Mouse (Mus musculus): Measurements from ENCODE around the gene Pck2. TPM values are rescaled to one million over a fixed set of nuclear protein-coding genes. Genes with fewer than 3 reads are reported as not detected.

Gene Pck2
- polyA plus RNA-seq, 1 experiment, result 87.9 TPM

DNA sequence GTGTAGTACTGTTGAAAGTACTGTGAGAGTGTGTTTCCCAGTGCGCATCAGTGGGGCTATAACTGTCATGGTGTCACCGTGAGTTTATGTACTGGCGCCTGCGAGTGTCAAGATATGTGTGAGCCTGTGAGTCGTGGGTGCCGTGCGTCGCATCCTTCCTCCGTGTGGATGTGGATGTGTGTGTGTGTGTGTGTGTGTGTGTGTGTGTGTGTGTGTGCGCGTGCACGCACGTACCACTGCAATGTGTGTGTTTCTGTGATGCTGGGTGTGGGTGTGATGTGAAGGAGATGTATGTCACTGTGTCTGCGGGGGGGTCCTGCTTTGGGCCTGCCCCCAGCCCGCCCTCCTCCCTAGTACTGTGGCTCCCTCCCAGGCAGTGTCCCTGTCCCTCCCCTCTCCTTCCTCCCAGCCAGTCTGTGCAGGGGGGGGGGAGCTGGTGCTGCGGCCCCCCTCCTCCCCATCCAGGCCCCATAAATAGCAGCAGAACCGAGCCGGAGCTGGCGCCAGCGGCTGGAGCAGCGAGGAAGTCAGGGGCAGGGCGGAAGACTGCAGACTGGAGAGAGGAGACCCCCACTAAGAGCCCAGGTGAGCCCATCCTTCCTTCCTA is 29.8 kb upstream of the Pck2 start, which contains the start of gene Cpne6:
TSS of gene Cpne6 (plus strand) at position 321 of the 607 bp plus-strand sequence.
- Histone ChIP-seq H3K79me3 (ENCODE audit: low read depth) (no peaks in the 10 kb centered on the region), H3K27me3 (ENCODE audit: control insufficient read depth, insufficient read depth, insufficient read length) (peaks cover 98% of the 10 kb centered on the region), H3K36me3 (ENCODE audit: control insufficient read depth, insufficient read depth) (no peaks in the 10 kb centered on the region), H3K4me3 (ENCODE audit: insufficient read depth, poor library complexity, severe bottlenecking) (no peak within 1 kb of the TSS), H3ac (ENCODE audit: control insufficient read depth, insufficient read length, low read depth) (no peak within 1 kb of the TSS), H3K79me2 (ENCODE audit: control insufficient read depth, insufficient read depth) (no peaks in the 10 kb centered on the region)
- TF ChIP-seq MYOG (IDR thresholded peaks at IDR 0.05; ENCODE audit: control insufficient read depth, extremely low read depth, insufficient read length), result no peak
- TF ChIP-seq FOSL1 (IDR thresholded peaks at IDR 0.05; ENCODE audit: insufficient read depth, low read length, poor library complexity, severe bottlenecking), result no peak

DNA sequence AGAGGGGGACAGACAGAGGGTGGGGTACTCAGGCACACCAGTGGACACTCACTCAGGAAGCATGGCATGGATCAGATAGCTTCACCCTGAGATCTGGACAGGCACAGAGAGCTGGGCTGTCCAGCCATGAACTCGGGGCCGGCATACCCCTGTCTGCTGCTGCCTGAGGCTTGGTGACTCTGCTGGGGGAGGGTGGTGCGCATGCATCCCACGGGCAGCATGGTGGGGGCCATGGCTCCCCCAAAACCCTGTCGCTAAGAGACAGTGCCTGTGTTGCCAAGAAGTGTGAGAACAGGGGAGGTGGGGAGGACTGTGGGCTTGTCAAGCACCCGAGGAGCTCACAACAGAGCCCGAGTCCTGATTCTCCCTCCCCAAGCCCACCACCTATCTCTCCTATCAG is 29.0 kb upstream of the Pck2 start:
- Histone ChIP-seq H3K79me3 (ENCODE audit: low read depth) (no peaks in the 10 kb centered on the region), H3ac (ENCODE audit: control insufficient read depth, insufficient read length, low read depth) (no peak overlapping the region), H3K79me2 (ENCODE audit: control insufficient read depth, insufficient read depth) (no peaks in the 10 kb centered on the region), H3K36me3 (ENCODE audit: control insufficient read depth, insufficient read depth) (no peaks in the 10 kb centered on the region), H3K27me3 (ENCODE audit: control insufficient read depth, insufficient read depth, insufficient read length) (peaks cover 98% of the 10 kb centered on the region), H3K4me3 (ENCODE audit: insufficient read depth, poor library complexity, severe bottlenecking) (no peak overlapping the region)
- TF ChIP-seq FOSL1 (IDR thresholded peaks at IDR 0.05; ENCODE audit: insufficient read depth, low read length, poor library complexity, severe bottlenecking) (no peak), MYOD1 (IDR thresholded peaks at IDR 0.05; ENCODE audit: control insufficient read depth, insufficient read length, low read depth) (no peak), MYOG (IDR thresholded peaks at IDR 0.05; ENCODE audit: control insufficient read depth, extremely low read depth, insufficient read length) (no peak), MAX (IDR thresholded peaks at IDR 0.05) (no peak), CEBPB (IDR thresholded peaks at IDR 0.05; ENCODE audit: low read depth) (no peak), USF1 (IDR thresholded peaks at IDR 0.05; ENCODE audit: low read depth) (no peak), CTCF (IDR thresholded peaks at IDR 0.05; ENCODE audit: control insufficient read depth, insufficient read depth, insufficient read length) (no peak)

DNA sequence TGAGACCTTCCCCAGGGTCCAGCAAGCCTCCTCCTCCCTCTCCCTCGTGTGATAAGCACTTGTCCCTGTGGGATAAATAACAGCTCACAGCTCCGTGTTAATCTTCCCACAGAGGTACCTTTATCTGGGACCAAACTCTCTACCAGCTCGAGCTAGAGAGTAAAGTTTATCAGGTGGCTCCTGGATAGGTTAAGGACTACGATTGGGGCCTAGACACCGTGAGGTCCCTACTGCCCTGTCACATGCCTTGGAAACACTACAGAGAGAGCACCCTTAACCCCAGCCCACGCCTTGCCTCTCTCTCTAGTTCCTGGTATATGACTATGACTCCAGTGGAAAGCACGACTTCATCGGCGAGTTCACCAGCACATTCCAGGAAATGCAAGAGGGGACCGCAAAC is 26.1 kb upstream of the Pck2 start:
- no peak overlapping the region for H3ac ChIP-seq (ENCODE audit: control insufficient read depth, insufficient read length, low read depth)
- no peaks in the 10 kb centered on the region for H3K79me2 ChIP-seq (ENCODE audit: control insufficient read depth, insufficient read depth)
- no peak for TF ChIP-seq CEBPB (IDR thresholded peaks at IDR 0.05; ENCODE audit: low read depth)
- TF ChIP-seq MYOG (IDR thresholded peaks at IDR 0.05; ENCODE audit: control insufficient read depth, extremely low read depth, insufficient read length), result no peak
- TF ChIP-seq MAX (IDR thresholded peaks at IDR 0.05), result no peak
- TF ChIP-seq USF1 (IDR thresholded peaks at IDR 0.05; ENCODE audit: low read depth), result no peak
- no peak for TF ChIP-seq CTCF (IDR thresholded peaks at IDR 0.05; ENCODE audit: control insufficient read depth, insufficient read depth, insufficient read length)
- no peak for TF ChIP-seq MYOD1 (IDR thresholded peaks at IDR 0.05; ENCODE audit: control insufficient read depth, insufficient read length, low read depth)
- no peak for TF ChIP-seq FOSL1 (IDR thresholded peaks at IDR 0.05; ENCODE audit: insufficient read depth, low read length, poor library complexity, severe bottlenecking)
- no peak overlapping the region for H3K4me3 ChIP-seq (ENCODE audit: insufficient read depth, poor library complexity, severe bottlenecking)
- H3K27me3 ChIP-seq (ENCODE audit: control insufficient read depth, insufficient read depth, insufficient read length), result peaks cover 98% of the 10 kb centered on the region
- H3K79me3 ChIP-seq (ENCODE audit: low read depth), result no peaks in the 10 kb centered on the region
- no peaks in the 10 kb centered on the region for H3K36me3 ChIP-seq (ENCODE audit: control insufficient read depth, insufficient read depth)

DNA sequence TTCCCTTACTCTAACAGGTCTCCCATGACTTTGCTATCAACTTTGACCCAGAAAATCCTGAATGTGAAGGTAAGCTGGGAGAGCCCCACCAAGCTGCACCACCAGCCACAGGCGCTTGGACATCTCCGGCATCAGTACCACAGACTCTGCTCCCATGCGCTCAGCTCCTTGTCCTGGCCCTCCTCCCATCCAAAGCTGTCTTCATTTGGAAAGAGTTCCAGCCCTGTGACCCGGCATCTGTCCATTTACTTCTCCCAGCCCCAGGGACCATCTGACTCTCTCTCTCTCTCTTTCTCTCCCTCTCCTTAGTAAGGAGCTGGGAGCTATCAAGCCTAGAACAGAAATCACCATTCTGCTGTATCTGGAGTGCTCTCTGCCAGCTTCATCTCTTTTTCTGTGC is 24.2 kb upstream of the Pck2 start:
- Histone ChIP-seq H3K36me3 (ENCODE audit: control insufficient read depth, insufficient read depth) (no peaks in the 10 kb centered on the region), H3K79me2 (ENCODE audit: control insufficient read depth, insufficient read depth) (no peaks in the 10 kb centered on the region), H3K79me3 (ENCODE audit: low read depth) (no peaks in the 10 kb centered on the region), H3K4me3 (ENCODE audit: insufficient read depth, poor library complexity, severe bottlenecking) (no peak overlapping the region), H3ac (ENCODE audit: control insufficient read depth, insufficient read length, low read depth) (no peak overlapping the region), H3K27me3 (ENCODE audit: control insufficient read depth, insufficient read depth, insufficient read length) (peaks cover 97% of the 10 kb centered on the region)
- TF ChIP-seq USF1 (IDR thresholded peaks at IDR 0.05; ENCODE audit: low read depth), result no peak
- no peak for TF ChIP-seq MYOD1 (IDR thresholded peaks at IDR 0.05; ENCODE audit: control insufficient read depth, insufficient read length, low read depth)
- TF ChIP-seq CEBPB (IDR thresholded peaks at IDR 0.05; ENCODE audit: low read depth), result no peak
- TF ChIP-seq CTCF (IDR thresholded peaks at IDR 0.05; ENCODE audit: control insufficient read depth, insufficient read depth, insufficient read length), result no peak
- TF ChIP-seq FOSL1 (IDR thresholded peaks at IDR 0.05; ENCODE audit: insufficient read depth, low read length, poor library complexity, severe bottlenecking), result no peak
- no peak for TF ChIP-seq MYOG (IDR thresholded peaks at IDR 0.05; ENCODE audit: control insufficient read depth, extremely low read depth, insufficient read length)
- no peak for TF ChIP-seq MAX (IDR thresholded peaks at IDR 0.05)

DNA sequence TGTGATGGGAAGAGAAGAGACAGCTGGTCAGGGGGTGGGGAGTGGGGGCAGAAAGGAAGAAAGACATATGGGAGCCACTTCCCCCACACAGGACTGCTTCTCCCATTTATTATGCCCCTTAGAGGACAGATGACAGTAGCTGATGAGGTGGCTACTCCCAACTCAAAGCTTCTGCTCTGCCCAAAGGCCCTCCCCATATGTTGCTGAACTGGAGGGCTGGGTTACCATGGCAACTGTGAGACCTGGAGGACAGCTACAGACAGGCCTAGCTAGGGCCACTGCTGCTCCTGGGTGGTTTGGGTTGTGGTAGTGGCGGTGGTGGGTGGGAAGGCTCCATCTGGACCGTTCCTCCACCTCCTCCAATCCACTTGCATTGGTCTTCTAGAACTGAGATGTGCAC is 21.2 kb upstream of the Pck2 start:
- H3K79me2 ChIP-seq (ENCODE audit: control insufficient read depth, insufficient read depth), result no peaks in the 10 kb centered on the region
- no peak overlapping the region for H3ac ChIP-seq (ENCODE audit: control insufficient read depth, insufficient read length, low read depth)
- TF ChIP-seq CEBPB (IDR thresholded peaks at IDR 0.05; ENCODE audit: low read depth), result no peak
- TF ChIP-seq CTCF (IDR thresholded peaks at IDR 0.05; ENCODE audit: control insufficient read depth, insufficient read depth, insufficient read length), result no peak
- no peak for TF ChIP-seq MAX (IDR thresholded peaks at IDR 0.05)
- TF ChIP-seq USF1 (IDR thresholded peaks at IDR 0.05; ENCODE audit: low read depth), result no peak
- TF ChIP-seq FOSL1 (IDR thresholded peaks at IDR 0.05; ENCODE audit: insufficient read depth, low read length, poor library complexity, severe bottlenecking), result no peak
- no peak for TF ChIP-seq MYOD1 (IDR thresholded peaks at IDR 0.05; ENCODE audit: control insufficient read depth, insufficient read length, low read depth)
- TF ChIP-seq MYOG (IDR thresholded peaks at IDR 0.05; ENCODE audit: control insufficient read depth, extremely low read depth, insufficient read length), result no peak
- H3K4me3 ChIP-seq (ENCODE audit: insufficient read depth, poor library complexity, severe bottlenecking), result no peak overlapping the region
- H3K36me3 ChIP-seq (ENCODE audit: control insufficient read depth, insufficient read depth), result no peaks in the 10 kb centered on the region
- H3K27me3 ChIP-seq (ENCODE audit: control insufficient read depth, insufficient read depth, insufficient read length), result peaks cover 92% of the 10 kb centered on the region
- no peaks in the 10 kb centered on the region for H3K79me3 ChIP-seq (ENCODE audit: low read depth)

DNA sequence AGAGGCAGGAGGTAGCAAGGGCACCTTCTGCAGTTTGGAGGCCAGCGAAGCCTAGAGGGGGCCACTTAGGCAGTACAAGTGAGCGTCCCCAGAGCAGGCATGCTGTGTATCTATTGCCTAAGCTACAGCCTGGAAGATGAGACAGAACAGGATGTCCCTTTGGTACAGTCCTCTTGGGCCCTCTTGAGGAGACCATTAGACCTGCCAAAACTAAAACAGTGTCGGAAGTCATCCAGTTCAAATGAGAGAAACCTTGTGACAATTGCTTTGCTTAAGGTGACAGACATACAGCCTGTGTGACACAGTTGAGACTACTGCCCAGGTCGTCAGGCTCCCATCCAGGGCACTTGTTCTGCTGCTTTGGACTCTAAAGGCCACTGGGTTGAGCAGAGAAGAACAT is 20.5 kb upstream of the Pck2 start:
- H3K27me3 ChIP-seq (ENCODE audit: control insufficient read depth, insufficient read depth, insufficient read length), result peaks cover 85% of the 10 kb centered on the region

More for the DNA sequence above, 20.5 kb upstream of the Pck2 start:
- Histone ChIP-seq H3K4me3 (ENCODE audit: insufficient read depth, poor library complexity, severe bottlenecking) (no peak overlapping the region), H3ac (ENCODE audit: control insufficient read depth, insufficient read length, low read depth) (no peak overlapping the region), H3K36me3 (ENCODE audit: control insufficient read depth, insufficient read depth) (no peaks in the 10 kb centered on the region), H3K79me2 (ENCODE audit: control insufficient read depth, insufficient read depth) (no peaks in the 10 kb centered on the region), H3K79me3 (ENCODE audit: low read depth) (no peaks in the 10 kb centered on the region)
- TF ChIP-seq MAX (IDR thresholded peaks at IDR 0.05), result no peak
- TF ChIP-seq USF1 (IDR thresholded peaks at IDR 0.05; ENCODE audit: low read depth), result no peak
- no peak for TF ChIP-seq CTCF (IDR thresholded peaks at IDR 0.05; ENCODE audit: control insufficient read depth, insufficient read depth, insufficient read length)
- no peak for TF ChIP-seq MYOG (IDR thresholded peaks at IDR 0.05; ENCODE audit: control insufficient read depth, extremely low read depth, insufficient read length)
- TF ChIP-seq MYOD1 (IDR thresholded peaks at IDR 0.05; ENCODE audit: control insufficient read depth, insufficient read length, low read depth), result no peak
- no peak for TF ChIP-seq CEBPB (IDR thresholded peaks at IDR 0.05; ENCODE audit: low read depth)
- TF ChIP-seq FOSL1 (IDR thresholded peaks at IDR 0.05; ENCODE audit: insufficient read depth, low read length, poor library complexity, severe bottlenecking), result no peak

Data from C2C12 (cell line).